In the genomic region with DNA sequence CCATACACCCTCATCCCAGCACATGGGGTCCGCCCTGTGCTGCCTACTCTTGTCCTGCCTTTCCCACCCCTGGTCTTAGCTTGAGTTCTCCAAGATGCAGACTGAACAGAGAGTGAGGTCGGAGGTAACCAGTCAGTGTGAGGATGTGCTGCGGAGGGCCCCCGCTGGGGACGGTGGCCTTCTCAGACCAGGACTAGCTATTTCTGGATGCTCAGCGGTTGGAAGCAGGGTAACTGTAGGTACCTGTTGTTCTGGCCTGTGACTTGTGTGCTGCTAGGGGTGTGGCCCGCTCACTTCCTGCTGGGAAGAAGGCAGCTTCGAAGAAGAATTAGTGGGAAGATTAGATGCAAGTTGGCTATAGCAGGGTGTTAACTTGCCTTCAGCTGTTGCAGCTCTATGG, we compare ENCODE assay signal across 29 mouse cellular contexts. TPM values are rescaled to one million over a fixed set of nuclear protein-coding genes. Genes with fewer than 3 reads are reported as not detected.
"Had no signal": no experiment of that assay in that cellular context is flagged by ENCODE, and none has a peak within 500 bp of the region (broad histone marks: within the 10 kb centered on the region; RNA-seq: fewer than 3 reads in every experiment).

No protein-coding gene starts in this region.

- H3K9me3 ChIP-seq: heart, embryonic 10.5 days; heart, embryonic 12.5 days; hindbrain, embryonic 10.5 days; hindbrain, embryonic 12.5 days; intestine, embryonic 15.5 days; kidney, embryonic 15.5 days; limb, embryonic 12.5 days; liver, embryonic 13.5 days had no signal

- DNase-seq: gastrocnemius, adult 2 months; gastrocnemius, postnatal 10 days; gastrocnemius, postnatal 25 days; heart, adult 18-20 months; heart, postnatal 10 days; heart, postnatal 4 days; kidney, adult 18-20 months; kidney, adult 8-10 months; kidney, postnatal 14 days; kidney, postnatal 36 days; layer of hippocampus, adult 9-11 months; layer of hippocampus, postnatal 36 days; left cerebral cortex, postnatal 4 days; liver; liver, embryonic 13.5 days had no signal

- H3K4me2 ChIP-seq: heart, embryonic 12.5 days; hindbrain, embryonic 12.5 days; hindbrain, embryonic 14.5 days; intestine, embryonic 15.5 days; kidney, embryonic 15.5 days; limb, embryonic 12.5 days; liver, embryonic 11.5 days; liver, embryonic 13.5 days had no signal

- H3K27ac ChIP-seq: gastrocnemius, adult 2 months; heart, embryonic 10.5 days; hindbrain, embryonic 10.5 days; hindbrain, embryonic 12.5 days; hindbrain, embryonic 14.5 days; intestine, embryonic 15.5 days; kidney, embryonic 15.5 days; kidney, postnatal 0 days; limb, embryonic 12.5 days; liver, embryonic 13.5 days had no signal

- H3K36me3 ChIP-seq: heart, embryonic 10.5 days; heart, embryonic 12.5 days; hindbrain, embryonic 10.5 days; hindbrain, embryonic 12.5 days; intestine, embryonic 15.5 days; kidney, embryonic 15.5 days; limb, embryonic 12.5 days; liver, embryonic 13.5 days had no signal

- H3K9ac ChIP-seq: heart, embryonic 12.5 days; hindbrain, embryonic 12.5 days; hindbrain, embryonic 14.5 days; intestine, embryonic 15.5 days; kidney, embryonic 15.5 days; limb, embryonic 12.5 days; liver, embryonic 13.5 days had no signal

- H3K4me3 ChIP-seq: gastrocnemius, adult 2 months; heart, embryonic 10.5 days; heart, embryonic 12.5 days; hindbrain, embryonic 10.5 days; hindbrain, embryonic 12.5 days; intestine, embryonic 15.5 days; kidney, embryonic 15.5 days; limb, embryonic 12.5 days; liver, embryonic 13.5 days had no signal

- ATAC-seq: hindbrain, embryonic 16.5 days; inflammation-experienced regulatory T-cells, adult 6 months; intestine, embryonic 15.5 days; intestine, postnatal 0 days had no signal

- H3K4me1 ChIP-seq: intestine, embryonic 15.5 days; liver, embryonic 13.5 days had no signal

- H3K27me3 ChIP-seq: hindbrain, embryonic 12.5 days; intestine, embryonic 15.5 days; kidney, embryonic 15.5 days; limb, embryonic 12.5 days; liver, embryonic 13.5 days had no signal

RNA-seq across cellular contexts. Expression of a gene that starts 38.1 kb away (rescaled TPM):
- polyA plus RNA-seq: heart, embryonic 14.5 days had no signal
